Mouse (Mus musculus) right cerebral cortex, postnatal 25 days (tissue): ENCODE results near the gene Ralbp1.

Source experiments
- DNase-seq: peaks from one replicate; pipeline ENCODE4 v3.0.0; 2022

Gene Ralbp1

GRCm38 (mm10) chr17:65885697-65886529 lies at the start of gene Ralbp1:
Gene Ralbp1 (minus strand): TSS chr17:65885798.
- DNase-seq = peak; percentile 38

GRCm38 (mm10) chr17:65933741-65934140 lies 48.1 kb upstream of the Ralbp1 start:
- DNase-seq = no peak

DNA sequence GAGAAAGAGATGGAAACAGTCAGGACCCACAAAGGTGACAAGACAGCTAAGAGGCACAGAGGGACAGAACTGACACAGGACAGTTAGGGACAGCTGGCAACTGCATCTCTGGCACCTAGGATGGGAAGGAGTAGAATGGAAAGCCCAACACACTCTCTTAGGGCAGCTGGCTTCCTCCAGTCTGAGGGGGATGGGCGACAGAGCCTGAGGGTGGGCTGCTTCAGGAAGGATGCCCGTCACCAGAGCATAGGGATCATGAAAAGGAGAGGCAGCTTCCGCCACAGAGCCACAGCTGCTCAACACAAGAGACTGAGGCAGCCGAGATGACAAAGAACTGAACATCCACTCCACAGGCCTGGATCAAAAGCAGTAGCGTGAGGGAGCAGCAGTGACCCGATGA lies 45.9 kb upstream of the Ralbp1 start:
- no peak for DNase-seq

GRCm38 (mm10) chr17:65930960-65931359 lies 45.4 kb upstream of the Ralbp1 start:
- DNase-seq = peak; percentile 35

DNA sequence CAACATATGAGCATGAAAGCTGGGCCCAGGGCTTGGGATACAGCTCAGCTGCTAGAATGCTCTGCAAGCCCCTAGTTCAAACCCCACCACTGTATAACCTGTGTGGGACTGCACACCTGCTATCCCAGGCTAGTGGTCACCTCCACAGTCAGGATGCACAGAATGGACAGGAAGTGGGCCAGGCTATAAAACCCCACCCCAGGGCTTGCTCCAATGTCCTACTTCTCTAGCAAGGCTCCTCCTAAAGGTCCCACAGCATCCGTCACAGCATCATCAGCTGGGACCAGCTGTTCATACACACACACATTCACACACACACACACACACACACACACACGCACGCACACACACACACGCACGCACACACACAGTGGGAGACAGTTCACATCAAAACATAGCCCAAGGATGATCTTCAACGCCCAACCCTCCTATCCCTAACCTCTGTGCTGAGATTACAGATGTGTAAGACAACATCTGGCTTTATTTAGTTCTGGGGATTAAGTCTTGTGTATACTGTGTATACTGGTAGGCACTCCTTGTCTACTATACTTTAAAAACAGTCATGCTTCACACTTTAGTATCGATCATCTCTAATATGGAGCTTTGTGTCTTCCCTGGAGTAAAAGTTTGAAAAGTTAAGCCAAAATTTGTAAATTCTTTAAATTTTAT lies 44.7 kb upstream of the Ralbp1 start:
- no peak for DNase-seq

GRCm38 (mm10) chr17:65929319-65929978 lies 43.9 kb upstream of the Ralbp1 start:
- no peak for DNase-seq

- no peak for DNase-seq
Observed at GRCm38 (mm10) chr17:65927077-65927476, 41.5 kb upstream of the Ralbp1 start.

- no peak for DNase-seq
Observed at GRCm38 (mm10) chr17:65924218-65924617, 38.6 kb upstream of the Ralbp1 start.

DNA sequence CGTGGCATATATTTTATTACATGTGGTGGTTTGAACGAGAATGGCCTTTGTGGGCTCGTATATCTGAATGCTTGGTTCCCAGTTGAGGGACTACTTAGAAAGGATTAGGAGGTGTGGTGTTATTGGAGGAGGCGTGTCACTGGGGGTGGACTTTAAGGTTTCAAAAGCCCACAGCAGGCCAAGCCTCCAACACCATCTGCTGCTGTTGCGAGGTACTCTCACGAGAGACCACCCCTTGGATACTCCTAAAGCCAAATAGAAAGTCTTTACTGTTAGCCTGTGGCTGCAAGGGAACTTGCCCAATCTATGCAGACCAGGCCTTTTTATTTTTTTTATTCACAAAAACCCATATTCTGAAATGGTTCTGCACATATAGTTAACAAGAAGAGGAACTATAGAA lies 36.4 kb upstream of the Ralbp1 start:
- no peak for DNase-seq

GRCm38 (mm10) chr17:65919235-65919634 lies 33.6 kb upstream of the Ralbp1 start:
- no peak for DNase-seq

- peak; percentile 75 for DNase-seq
Observed at GRCm38 (mm10) chr17:65916135-65916668, 30.6 kb upstream of the Ralbp1 start.

DNA sequence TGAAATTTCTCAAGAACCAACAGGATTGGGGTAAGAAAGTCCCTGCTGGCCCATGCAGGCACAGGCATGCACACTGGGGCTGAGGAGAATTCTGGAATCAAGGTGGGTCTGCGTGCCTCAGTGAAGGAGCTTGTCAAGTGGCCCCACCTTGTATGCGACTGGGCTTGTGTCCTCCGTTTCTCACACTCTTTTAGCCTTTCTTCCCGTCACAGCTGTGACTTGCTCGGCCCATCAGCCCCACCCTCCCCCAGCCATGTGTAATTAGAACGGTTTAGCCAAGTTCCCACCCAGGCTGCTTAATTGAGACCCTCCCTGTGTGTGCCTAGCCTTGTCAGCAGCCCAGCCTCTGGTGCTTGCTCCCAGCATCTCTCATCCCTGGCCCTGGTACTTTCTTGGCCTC lies 28.5 kb upstream of the Ralbp1 start:
- no peak for DNase-seq

DNA sequence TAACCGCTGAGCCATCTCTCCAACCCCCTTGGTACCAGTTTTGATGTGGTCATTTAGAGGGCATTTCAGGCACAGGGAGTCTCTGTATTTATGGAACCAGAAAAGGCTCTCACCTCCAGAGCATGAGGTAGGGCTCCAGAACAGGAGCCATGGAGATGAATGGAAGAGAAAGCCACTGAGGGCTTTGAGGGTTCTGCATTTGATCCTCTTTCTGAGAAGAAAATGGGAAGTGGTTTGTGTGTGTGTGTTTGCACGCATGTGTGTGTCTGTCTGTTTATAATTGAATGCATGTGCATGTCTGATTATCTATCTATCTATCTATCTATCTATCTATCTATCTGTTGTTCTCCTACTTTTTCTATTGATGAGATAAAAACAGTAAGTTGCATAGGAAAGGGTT lies 26.6 kb upstream of the Ralbp1 start:
- DNase-seq = no peak

- no peak for DNase-seq
Observed at GRCm38 (mm10) chr17:65911285-65912069, 25.9 kb upstream of the Ralbp1 start.

- no peak for DNase-seq
Observed at GRCm38 (mm10) chr17:65908270-65908669, 22.7 kb upstream of the Ralbp1 start.

GRCm38 (mm10) chr17:65906895-65907401 lies 21.4 kb upstream of the Ralbp1 start:
- DNase-seq = no peak

GRCm38 (mm10) chr17:65906313-65906894 lies 20.8 kb upstream of the Ralbp1 start:
- DNase-seq = no peak

DNA sequence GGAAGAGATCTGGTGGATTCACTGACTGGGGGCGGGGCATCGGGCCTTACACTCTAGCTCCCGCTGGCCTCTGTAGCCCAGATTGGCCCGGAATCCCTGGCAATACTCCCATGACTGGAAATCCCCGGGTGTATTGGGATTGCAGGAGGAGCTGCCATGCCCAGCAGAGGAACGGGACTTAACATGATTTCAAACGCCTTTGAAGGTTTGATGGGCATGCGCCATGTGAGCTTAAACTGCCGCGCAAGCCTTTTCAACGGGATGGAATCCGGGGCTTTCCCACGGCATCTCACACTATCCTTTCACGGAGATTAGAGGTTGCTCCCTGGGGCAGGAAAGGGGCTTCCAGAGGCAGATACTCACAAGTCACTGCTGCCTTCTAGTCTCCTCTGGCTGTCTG lies 19.6 kb upstream of the Ralbp1 start:
- DNase-seq = no peak

DNA sequence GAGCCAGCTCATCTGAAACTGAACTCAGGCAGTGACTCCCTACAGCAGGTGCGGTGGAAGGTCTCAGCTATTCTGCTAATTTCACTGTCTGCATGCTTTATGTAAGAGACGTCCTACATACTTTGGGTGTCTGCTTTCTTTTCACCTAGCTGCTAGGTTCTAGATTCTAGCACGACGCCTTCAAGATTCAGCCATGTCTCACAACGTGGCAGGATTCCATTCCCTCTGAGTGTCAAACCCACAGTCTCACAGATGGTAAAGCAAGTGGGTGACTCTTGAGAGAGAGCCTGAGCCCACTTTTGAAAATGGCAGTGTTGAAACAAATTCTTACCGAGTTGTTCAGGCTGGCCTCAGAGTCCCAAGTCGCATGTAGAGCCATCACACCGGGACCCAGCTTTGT lies 18.2 kb upstream of the Ralbp1 start:
- peak; percentile 21 for DNase-seq

- no peak for DNase-seq
Observed at GRCm38 (mm10) chr17:65903011-65903410, 17.4 kb upstream of the Ralbp1 start.

DNA sequence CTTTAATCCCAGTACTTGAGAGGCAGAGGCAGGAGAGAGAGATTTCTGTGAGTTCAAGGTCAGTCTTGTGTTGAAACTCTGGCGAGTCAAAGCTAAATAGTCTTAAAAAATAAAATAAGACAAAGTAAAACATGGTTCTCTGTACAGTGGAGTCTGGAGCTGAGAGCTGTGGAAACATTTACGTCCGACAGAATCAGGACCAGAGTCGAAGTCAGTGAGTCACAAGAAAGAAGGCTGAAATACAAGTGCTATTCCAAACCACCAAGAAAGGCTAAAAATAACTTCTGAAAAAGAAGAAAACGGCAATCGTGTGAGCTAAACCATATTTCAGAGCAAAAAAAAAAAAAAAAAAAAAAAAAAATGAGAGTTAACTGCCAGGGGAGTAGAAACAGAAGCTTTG lies 16.7 kb upstream of the Ralbp1 start:
- no peak for DNase-seq

GRCm38 (mm10) chr17:65896016-65896415 lies 10.4 kb upstream of the Ralbp1 start:
- DNase-seq = no peak
